Mouse (Mus musculus) spleen, adult 12 weeks (tissue): Measurements from ENCODE around the gene Eif3k.

ENCODE experiments used
- DNase-seq: peaks from one replicate; pipeline ENCODE4 v3.0.0; 2022; ENCODE audit warnings: low spot score

Eif3k gene

DNA sequence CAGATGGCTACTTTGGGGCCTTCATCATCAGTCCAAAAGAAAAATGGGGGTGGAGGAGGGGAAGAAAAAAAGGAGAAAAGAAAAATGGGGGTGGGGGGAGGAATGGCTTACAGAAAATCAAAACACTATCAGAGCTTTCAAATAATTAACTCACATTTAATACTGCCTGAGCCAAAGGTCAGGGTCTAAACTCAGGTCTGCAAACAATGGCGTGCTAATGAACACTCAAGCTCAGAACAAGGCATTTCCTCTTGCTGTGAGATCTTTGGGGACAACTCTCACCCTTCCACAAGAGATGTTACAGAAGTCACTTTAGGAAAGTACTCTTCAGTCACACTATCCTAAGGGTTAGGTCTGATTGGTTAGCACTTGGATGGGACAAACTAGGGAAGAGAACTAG is 22.9 kb downstream of the Eif3k start:
- no peak for DNase-seq

- DNase-seq = no peak
Observed at GRCm38 (mm10) chr7:28957997-28958725, 23.5 kb downstream of the Eif3k start.

DNA sequence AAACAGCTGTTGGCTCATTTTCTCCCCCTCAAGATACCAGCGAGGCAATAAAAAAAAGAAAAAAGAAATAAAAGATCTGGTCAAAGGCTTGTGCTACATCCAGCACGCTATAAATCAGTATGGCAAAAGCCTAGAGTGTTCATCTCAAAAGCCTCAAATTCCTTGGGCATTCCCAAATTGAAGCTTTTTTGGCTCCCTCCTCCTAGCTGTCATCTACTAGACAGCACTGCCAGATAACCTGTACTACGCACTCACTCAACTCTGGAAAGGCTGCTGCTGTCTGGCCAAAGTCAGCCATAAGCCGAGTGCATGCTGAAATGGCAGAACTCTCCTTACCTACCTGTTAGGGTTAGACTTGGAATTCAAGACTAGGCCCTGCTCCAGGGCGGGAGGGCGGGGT is 24.4 kb downstream of the Eif3k start:
- no peak for DNase-seq

- DNase-seq = no peak
Observed at GRCm38 (mm10) chr7:28956270-28956669, 25.4 kb downstream of the Eif3k start.

DNA sequence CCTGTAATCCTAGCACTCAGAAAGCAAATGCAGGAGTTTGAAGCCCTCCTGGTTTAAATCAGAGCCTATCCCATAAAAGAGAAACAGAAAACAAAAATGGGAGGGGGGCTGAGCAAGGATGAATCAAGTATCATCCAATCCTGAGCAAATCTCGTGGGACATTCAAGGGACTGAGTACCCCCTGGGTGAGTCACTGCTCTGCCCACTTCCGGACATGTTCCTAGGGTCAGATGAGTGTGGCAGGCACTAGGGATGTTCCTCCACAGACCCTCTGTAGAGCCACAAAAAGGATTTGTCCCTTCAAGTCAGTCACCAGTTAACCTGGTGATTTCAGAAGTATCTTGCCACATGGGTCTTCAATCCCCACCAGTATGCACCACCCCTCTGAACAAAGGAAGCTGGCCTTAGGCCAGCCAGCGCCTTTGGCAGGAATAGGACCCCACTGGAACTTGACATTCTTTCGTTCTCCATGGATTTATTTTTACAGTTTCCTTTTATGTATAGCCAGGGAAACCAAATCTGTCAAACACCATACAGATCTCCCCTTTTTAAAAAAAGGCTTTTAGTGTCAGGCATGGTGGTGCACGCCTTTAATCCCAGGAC is 26.3 kb downstream of the Eif3k start:
- no peak for DNase-seq

GRCm38 (mm10) chr7:28954773-28955172 is 26.9 kb downstream of the Eif3k start:
- DNase-seq = no peak

DNA sequence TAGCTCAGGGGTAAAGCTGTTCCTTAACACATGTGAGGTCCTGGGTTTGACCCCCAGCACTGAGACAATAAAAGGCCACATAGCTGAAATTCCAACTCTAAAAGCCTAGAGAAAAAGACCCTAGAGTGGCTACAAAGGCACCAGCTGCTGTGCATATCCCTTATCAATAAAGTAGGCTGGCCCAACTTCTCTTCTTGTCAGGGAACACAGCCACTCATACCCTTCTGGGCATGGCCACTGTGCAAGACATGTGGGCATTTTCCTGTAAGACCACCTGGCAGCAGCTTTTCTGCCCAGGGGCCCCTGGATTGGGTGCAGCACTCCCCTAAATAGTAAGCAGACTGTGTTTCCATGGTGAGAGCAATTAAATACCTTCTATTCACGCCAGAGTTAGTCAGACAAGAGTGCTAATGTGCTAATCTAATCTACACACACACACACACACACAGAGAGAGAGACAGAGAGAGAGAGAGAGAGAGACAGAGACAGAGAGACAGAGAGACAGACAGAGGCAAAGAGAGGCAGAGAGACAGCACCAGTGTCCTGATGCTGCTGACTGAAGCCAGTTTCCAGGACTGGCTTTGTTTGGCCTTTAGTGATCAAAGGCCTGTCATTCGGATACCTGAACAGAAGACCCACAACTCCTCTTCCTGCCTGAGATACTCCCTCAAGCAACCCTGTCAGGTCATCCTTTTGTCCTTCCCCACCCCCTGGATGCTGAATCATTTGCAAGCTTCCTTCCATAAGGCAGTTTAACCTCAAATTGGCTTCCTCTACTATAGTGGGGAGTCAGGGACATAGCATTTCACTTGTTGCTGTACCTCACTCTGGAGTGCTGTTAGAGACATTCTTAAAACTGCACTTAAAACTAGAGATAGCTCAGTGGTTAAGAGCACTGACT is 27.9 kb downstream of the Eif3k start:
- no peak for DNase-seq

DNA sequence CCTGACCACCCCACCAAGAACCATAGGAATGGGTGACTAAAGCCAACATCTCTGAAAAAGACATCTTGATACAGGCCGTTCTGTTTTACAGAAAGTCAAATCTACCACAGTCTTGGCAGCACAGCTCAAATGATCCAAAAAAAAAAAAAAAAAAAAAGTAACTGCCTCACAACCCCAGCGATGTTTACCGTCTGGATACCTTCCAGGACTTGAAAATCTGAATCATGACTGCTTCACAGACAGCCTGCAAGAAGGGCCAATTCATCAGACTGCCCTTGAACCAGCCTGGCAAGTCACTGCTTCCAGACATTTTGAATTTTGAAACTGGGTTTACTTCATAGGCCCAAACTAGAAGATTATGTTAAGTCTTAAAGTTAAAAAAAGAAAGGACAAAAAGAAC is 28.9 kb downstream of the Eif3k start:
- DNase-seq = no peak

- DNase-seq = no peak
Observed at GRCm38 (mm10) chr7:28951764-28952163, 29.9 kb downstream of the Eif3k start.

DNA sequence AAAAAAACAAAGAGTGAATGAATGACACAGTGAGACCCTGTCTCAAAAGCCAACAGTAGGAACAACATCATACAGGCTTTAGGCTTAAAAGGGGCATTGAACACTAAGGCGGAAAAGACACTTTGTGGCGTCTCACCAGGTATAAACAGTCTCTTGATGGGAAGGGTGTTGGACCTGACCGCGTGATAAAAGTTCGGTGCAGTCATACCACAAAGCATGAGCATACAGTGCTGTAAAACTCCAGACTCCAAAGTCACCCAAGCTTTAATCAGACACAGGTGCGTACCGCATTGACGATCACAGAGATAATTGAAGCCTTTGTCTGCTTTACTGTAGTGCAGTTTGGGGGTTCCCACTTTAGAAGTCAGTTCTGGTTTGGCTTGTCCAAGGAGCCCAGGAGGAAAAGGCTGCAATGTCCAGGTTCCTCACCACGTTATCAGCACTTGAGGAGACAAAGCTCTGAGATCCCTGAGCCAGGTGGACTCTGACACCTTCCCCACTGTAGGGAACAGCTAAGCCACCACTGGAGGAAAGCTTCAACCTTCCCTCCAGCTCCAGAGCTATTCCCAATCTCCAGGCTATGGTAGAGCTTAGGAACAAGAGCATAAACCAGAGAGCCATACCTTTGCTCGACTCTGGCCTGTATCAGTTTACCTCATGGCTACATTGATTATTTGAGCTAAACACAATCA is 31.2 kb downstream of the Eif3k start:
- DNase-seq = no peak

DNA sequence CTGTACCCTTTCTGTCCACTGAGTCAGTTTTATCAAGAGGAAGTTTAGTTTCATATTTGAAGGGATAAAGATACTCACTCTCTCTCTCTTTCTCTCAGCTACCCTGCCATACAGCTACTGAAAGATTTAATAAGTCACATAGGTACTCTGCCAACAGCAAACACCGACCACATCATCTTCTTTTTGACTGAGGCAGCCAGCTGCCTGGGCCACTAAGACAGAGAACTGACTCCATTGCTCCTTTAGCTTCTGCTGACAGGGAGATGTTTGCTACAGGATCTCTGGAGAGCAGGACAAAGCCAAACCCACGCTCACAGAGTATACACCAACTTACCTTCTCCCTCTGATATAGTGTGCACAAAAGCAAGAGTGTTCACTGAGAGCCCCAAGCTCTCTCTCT is 32.4 kb downstream of the Eif3k start:
- no peak for DNase-seq

GRCm38 (mm10) chr7:28948746-28949145 is 32.9 kb downstream of the Eif3k start:
- no peak for DNase-seq

DNA sequence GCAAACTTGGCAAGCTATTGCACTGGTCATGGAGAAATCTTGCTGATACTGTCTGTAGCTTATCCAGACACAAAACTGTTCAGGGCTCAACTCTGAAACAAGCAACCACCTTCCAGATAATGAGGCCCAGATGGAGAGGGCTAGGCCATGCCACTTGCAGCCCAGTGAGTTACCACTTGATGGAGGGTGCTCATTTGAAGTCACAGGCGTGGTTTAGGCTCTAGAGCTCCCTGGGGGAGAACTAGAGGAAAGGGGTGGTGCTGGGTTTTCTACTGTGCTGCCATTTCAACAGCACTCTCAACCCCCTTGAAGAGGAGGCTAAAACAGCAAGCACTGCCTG is 35.4 kb downstream of the Eif3k start:
- DNase-seq = no peak

GRCm38 (mm10) chr7:28945416-28946270 is 36.0 kb downstream of the Eif3k start:
- no peak for DNase-seq

DNA sequence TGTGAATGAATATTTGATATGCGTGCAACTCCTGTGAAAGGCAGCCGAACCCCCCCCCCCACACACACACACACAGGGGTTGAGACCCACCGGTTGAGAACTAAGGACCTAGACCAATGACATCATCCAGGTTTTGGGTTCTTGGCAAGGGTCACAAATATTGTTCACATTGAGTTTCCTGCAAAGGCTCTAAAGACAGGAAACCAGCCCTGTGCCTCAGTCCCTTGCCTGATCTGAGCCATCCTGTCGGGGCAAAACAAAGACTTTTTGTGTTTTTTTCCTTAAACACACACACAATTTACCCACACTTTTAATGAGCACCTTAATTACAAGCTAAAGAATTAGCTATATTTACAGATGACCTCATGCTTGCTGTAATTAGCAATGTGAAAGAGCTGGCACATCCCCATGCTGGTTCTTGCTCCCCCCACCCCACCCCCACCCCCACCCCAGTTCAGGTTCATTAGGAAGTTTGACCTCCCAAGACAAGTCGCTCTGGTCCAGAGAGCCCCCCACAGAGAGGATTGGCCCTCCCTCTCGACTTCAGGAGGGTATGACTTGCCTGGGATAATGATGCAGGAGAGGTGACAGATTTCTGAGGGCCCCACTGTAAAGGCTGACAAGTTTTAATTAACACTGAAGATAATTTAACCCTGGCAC is 36.8 kb downstream of the Eif3k start:
- no peak for DNase-seq

DNA sequence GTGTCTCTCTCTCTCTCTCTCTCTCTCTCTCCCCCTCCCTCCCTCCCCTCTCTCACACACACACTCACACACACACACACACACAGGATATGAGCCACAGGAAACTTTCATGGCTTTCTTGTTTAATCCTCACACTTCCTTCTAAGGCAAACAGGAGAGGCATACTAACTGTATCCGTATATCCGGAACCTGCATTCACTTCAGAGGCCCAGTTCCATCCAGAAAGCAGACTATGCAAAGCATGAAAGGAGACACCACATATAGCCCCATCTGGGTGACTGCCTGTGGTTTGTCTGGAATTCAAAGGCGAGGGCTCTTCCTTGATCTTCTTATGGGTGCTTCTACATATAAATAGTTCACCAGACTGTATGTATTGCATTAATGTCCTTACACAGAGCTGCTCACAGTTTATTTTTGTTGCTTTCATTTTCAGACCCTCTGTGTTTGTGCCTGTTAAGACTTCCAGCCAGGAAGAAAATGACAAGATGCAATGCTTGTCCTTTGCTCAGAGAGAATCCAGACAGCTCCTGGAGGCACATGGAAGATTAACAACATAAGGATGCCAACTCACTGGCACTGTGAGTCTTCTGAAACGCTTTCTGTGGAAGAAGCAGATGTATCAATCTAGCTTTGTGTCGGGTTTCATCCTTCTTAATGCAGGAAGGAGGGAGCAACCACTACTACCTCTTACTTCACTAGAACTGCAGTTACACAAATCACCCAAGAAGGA is 38.0 kb downstream of the Eif3k start:
- DNase-seq = no peak

- DNase-seq = no peak
Observed at GRCm38 (mm10) chr7:28941542-28941941, 40.1 kb downstream of the Eif3k start.

DNA sequence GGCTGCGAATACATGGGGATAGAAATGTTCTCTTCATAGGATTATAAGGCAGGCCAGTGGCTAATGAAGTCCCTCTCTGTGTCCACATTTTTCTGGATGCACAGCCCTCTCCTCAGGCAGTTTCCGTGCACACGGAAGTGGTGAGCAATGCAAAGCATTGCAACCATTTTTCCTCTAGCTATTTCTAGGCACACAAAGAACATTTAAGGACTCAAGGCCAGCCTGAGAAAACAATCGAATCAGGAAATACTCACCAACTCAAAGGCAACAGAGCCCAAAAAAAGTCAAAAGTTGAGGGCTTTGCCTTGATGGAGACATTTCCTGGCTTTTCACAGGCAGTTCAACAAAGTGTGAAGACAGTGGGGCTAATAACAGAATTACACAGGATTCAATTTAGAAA is 40.5 kb downstream of the Eif3k start:
- DNase-seq = no peak

GRCm38 (mm10) chr7:28939418-28940183 is 42.1 kb downstream of the Eif3k start:
- DNase-seq = no peak

GRCm38 (mm10) chr7:28938654-28939053 is 43.0 kb downstream of the Eif3k start:
- no peak for DNase-seq
